Mouse (Mus musculus) heart, embryonic 16.5 days (tissue): ENCODE measurements around the gene Galnt10. TPM values are rescaled to one million over a fixed set of nuclear protein-coding genes. Genes with fewer than 3 reads are reported as not detected.

Source experiments
- ATAC-seq: fragments of 200-750 bp; cut with Nextera tagmentation; replicated peaks from 2 replicates; pipeline ENCODE4 v1.8.0; 2017; ENCODE audit warnings: moderate number of reproducible peaks; ENCODE audit not compliant: insufficient read depth, low FRiP score; ENCODE audit errors: extremely low read depth
- H3K27ac ChIP-seq: fragments of 300-500 bp; sonication (generic); 2 replicates; pipeline ENCODE4 v1.5.1; 2014; ENCODE audit warnings: mild to moderate bottlenecking, low read length, control low read depth, moderate library complexity
- H3K27me3 ChIP-seq: fragments of 300-500 bp; sonication (generic); 2 replicates; pipeline ENCODE4 v1.6.1; 2014; ENCODE audit warnings: low read length, mixed read lengths; ENCODE audit not compliant: control insufficient read depth, insufficient read depth
- H3K36me3 ChIP-seq: fragments of 300-500 bp; sonication (generic); 2 replicates; pipeline ENCODE4 v1.6.1; 2014; ENCODE audit not compliant: control insufficient read depth, insufficient read depth
- H3K4me1 ChIP-seq: fragments of 300-500 bp; sonication (generic); 2 replicates; pipeline ENCODE4 v1.6.1; 2014; ENCODE audit warnings: low read length, mixed read lengths; ENCODE audit not compliant: control insufficient read depth, insufficient read depth
- H3K4me2 ChIP-seq: fragments of 300-500 bp; sonication (generic); 2 replicates; pipeline ENCODE4 v1.6.1; 2014; ENCODE audit warnings: low read depth, mild to moderate bottlenecking, control low read depth, low read length
- H3K4me3 ChIP-seq: fragments of 300-500 bp; sonication (generic); 2 replicates; pipeline ENCODE4 v1.5.1; 2014; ENCODE audit warnings: mild to moderate bottlenecking, control low read depth, low read length
- H3K9ac ChIP-seq: fragments of 300-500 bp; sonication (generic); 2 replicates; pipeline ENCODE4 v1.6.1; 2014; ENCODE audit warnings: low read length, control low read depth
- H3K9me3 ChIP-seq: fragments of 300-500 bp; sonication (generic); replicated peaks from 2 replicates; pipeline ENCODE4 v1.6.1; 2016; ENCODE audit warnings: low read length; ENCODE audit not compliant: control insufficient read depth
- WGBS: fragments of 180-500 bp; shearing (Covaris S2); extraction: QIAGEN DNeasy Blood & Tissue Kit; methylation state at CpG from one replicate; pipeline ENCODE4 v1.1.7; 2014; 5-methylcytosine and 5-hydroxymethylcytosine counted together
- polyA plus RNA-seq: library from polyadenylated mRNA; unstranded; fragments of >200 nt; fragmentation: Nextera tagmentation; extraction: Ambion mirVana; gene quantifications from 2 replicates; pipeline ENCODE4 v1.2.1, GENCODE M21; 2015

Galnt10 gene
- polyA plus RNA-seq, 1 experiment from 2014 or later = 9.3 TPM

DNA sequence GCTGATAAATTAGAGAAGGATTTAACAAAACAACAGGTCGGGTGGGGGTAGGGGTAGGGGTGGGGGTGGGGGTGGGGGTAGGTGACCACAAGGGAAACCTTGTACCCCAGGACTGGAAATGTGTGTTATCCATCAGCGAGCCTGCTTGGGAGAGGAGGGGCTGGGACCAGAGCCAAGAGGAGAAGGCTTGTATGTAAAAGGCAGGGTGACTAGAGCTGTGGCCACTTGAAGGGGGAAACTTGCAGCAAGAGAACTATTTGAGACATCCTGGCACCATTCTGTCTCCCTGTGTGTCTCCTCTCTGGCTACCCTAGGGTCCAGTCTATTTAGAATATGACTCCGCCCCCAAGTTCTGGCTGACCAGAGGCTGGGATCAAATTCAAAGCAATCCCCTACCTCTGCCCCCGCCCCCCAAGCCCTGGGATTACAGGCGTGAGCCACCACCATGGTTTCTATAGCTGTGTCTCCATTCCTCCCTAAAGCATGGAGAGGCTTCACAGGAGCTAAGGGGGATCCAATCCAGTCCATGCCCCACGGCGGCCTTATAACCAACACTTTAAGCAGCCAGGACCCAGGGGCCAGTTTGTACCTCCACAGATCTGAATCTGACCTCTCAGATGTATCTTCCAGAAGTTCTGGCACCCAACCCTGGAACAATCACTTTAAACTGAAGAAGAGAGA, 13.3 kb upstream of the Galnt10 start:
- Histone ChIP-seq H3K4me2 (no peak overlapping the region), H3K9ac (no peak overlapping the region), H3K4me3 (no peak overlapping the region), H3K4me1 (0 out of 2 replicates have a peak, but pooled peaks cover 2% of the 10 kb centered on the region), H3K27me3 (peaks cover 4% of the 10 kb centered on the region; the same call in 1 of the 2 replicates), H3K36me3 (no peaks in the 10 kb centered on the region), H3K27ac (no peak overlapping the region), H3K9me3 (no peaks in the 10 kb centered on the region)
- ATAC-seq = no peak
- 66% methylated on average over 7 of the region's 7 CpGs for WGBS

DNA sequence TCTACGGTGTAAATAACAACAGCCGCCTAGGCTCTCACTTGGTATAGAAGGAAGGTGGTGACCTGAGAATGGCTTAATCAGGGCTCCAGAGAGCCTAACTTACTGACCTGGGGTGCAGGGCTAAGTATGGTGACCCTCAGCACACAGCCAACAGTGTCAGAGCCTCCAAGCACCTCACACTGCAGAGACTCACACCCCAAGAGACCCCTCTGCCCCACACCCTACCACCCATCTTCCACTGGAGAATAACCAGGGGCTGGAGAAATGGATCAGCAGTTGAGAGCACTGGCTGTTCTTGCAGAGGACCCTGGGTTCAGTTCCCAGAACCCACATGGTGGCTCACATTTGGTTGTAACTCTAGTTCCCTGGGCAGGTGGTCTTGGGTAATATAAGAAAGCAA, 12.2 kb upstream of the Galnt10 start:
- no peak overlapping the region for H3K4me3 ChIP-seq
- H3K4me1 ChIP-seq = 0 out of 2 replicates have a peak, but pooled peaks cover 2% of the 10 kb centered on the region
- 98% methylated on average over 2 of the region's 2 CpGs for WGBS
- H3K27ac ChIP-seq = no peak overlapping the region
- no peak overlapping the region for H3K4me2 ChIP-seq
- ATAC-seq = no peak
- H3K9me3 ChIP-seq = no peaks in the 10 kb centered on the region
- no peak overlapping the region for H3K9ac ChIP-seq
- no peaks in the 10 kb centered on the region for H3K36me3 ChIP-seq
- peaks cover 4% of the 10 kb centered on the region; the same call in 1 of the 2 replicates for H3K27me3 ChIP-seq

DNA sequence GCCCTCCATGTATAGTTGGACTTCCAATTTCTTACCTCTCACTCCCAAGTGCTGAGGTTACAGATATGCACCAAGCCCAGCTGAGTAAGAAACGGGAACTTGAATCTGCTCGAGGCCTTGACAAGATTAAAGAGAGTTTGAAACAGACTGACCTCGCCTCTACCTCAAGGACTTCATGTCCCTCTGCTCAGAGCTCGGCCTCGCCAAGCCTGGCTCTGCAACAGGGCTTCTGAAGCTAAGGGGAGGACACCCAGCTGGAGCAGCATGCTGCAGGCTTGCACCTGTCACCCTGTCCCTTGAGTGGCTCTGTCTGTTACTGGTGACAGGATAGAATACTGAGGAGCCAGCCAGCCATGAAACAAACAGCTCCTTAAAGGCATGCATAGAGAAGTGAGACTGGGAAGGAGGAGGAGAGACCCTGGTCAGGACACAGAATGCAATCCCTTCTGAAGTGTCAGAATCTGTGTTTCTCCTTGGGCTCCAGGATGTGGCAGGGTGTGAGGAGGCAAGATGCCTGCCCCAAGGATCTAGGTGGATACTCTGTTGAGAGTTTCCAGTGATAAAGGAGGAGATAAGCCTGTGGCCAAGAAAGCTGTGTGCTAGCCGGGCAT, 11.2 kb upstream of the Galnt10 start:
- Histone ChIP-seq H3K4me1 (0 out of 2 replicates have a peak, but pooled peaks cover 2% of the 10 kb centered on the region), H3K4me3 (no peak overlapping the region), H3K27me3 (peaks cover 4% of the 10 kb centered on the region; the same call in 1 of the 2 replicates), H3K9ac (no peak overlapping the region), H3K9me3 (no peaks in the 10 kb centered on the region), H3K4me2 (no peak overlapping the region), H3K27ac (no peak overlapping the region), H3K36me3 (no peaks in the 10 kb centered on the region)
- 61% methylated on average over 6 of the region's 6 CpGs for WGBS
- ATAC-seq = no peak

DNA sequence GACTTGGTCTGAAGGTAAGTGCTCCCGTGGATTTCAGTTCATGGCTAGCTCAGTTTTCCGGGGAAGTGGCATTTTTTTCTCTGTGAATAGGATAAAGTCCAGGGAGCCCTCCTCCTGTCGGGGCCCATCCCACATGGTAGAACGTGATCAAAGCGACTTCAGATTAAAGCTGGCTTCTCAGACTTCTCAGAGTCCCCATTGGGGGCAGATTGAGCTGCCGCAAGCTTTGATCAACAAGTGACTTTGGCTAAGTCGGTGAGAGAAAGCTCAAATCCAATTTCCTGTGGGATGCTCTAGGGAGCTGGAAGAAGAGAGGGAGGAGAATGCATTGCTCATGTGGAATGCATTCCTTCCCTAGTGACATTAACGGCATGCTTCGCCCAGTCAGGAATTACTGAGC, 10.1 kb upstream of the Galnt10 start:
- no peak overlapping the region for H3K9ac ChIP-seq
- WGBS = 14% methylated on average over 9 of the region's 9 CpGs
- ATAC-seq = no peak

DNA sequence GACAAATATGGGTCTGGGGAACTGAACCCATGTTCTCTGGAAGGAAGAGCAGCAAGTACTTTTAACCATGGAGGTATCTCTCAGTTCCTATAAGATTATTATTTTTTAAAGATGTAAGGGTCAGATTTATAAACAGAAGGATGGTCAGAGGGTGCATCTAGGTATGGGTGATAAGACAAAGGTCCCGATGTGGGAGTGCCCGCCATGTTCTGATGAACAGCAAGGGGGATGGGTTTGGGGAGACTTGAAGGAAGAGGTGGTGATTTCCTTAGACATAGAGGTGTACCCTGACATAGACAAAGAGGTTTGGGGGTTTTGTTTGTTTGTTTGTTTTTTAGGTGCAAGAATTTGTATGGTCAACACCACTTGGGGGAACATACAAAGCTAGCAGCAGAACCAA, 1.6 kb upstream of the Galnt10 start:
- Histone ChIP-seq H3K9me3 (no peaks in the 10 kb centered on the region), H3K9ac (no peak overlapping the region; the same call in 1 of the 2 replicates), H3K4me1 (peaks cover 17% of the 10 kb centered on the region), H3K4me3 (peak overlapping the region; percentile 86), H3K27me3 (no peaks in the 10 kb centered on the region), H3K36me3 (no peaks in the 10 kb centered on the region), H3K4me2 (peak overlapping the region; percentile 98), H3K27ac (no peak overlapping the region)
- 64% methylated on average over 2 of the region's 2 CpGs for WGBS
- no peak for ATAC-seq

More for the DNA sequence above, 10.1 kb upstream of the Galnt10 start:
- no peaks in the 10 kb centered on the region for H3K36me3 ChIP-seq
- H3K9me3 ChIP-seq = no peaks in the 10 kb centered on the region
- H3K4me2 ChIP-seq = no peak overlapping the region
- no peak overlapping the region for H3K27ac ChIP-seq
- peaks cover 4% of the 10 kb centered on the region; the same call in 1 of the 2 replicates for H3K27me3 ChIP-seq
- no peak overlapping the region for H3K4me3 ChIP-seq
- 0 out of 2 replicates have a peak, but pooled peaks cover 2% of the 10 kb centered on the region for H3K4me1 ChIP-seq

DNA sequence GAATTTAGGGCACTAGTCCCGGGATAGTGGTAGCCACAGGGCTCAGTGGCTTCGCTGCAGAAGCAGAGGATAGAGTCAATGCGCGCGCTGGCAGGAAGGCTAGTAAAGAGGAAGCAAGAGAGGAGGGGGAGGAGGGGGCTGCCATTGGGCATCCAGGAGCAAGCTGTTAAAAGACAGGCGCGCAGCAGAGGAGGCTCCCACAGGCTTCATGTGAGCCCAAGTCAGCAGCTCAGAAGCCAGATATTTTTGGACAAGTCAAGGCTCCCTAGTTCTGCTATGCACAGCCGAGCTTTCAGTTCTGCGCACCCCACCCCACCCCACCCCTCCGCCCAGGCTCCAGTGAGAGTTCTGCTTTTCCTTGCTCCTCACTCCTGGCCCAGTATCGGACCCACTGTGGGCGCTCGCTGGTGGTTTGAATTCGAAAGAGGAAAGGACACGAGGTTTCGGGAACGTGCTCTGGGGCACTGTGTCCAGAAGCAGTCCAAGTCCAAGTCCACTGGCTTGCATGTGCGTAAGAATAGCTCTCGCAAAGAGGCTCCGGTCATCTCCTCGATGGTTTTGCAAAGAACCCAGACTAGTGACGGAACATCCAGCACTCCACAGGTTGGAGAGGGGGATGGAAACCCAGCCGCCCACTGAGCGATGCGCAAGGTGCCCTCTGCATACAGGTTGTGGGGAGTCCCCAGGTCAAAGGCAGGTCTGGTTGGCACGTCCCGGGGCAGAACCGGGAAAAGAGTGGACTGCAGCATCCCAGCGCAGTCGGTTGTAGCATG, 811 bp upstream of the Galnt10 start:
- Histone ChIP-seq H3K27ac (peak overlapping the region; percentile 68), H3K4me2 (peak overlapping the region; percentile 98), H3K9ac (peak overlapping the region; percentile 95), H3K4me3 (peak overlapping the region; percentile 86), H3K36me3 (no peaks in the 10 kb centered on the region), H3K27me3 (no peaks in the 10 kb centered on the region), H3K9me3 (no peaks in the 10 kb centered on the region), H3K4me1 (peaks cover 17% of the 10 kb centered on the region)
- WGBS = under 1% methylated on average over 30 of the region's 30 CpGs
- peak; percentile 54 for ATAC-seq

DNA sequence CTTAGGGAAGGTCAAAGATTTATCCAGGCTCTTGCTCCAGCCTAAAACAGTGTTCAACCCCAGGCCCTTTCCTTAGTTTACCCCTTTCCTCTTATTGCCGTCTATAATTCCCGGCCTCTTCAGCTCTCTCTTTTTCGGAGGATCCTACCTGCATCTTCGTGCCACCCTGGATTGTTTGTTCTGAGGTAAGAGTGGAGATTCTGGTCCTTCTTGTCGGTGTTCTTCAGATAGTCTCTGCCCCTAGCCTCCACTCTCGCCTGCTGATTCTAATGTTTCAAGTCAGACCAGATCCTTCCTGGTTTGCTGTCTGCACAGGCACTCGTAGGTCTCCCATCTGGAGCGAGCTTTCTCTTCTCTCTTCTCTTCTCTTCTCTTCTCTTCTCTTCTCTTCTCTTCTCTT, 605 bp downstream of the Galnt10 start:
- no peak for ATAC-seq
- H3K36me3 ChIP-seq = no peaks in the 10 kb centered on the region
- peak overlapping the region; percentile 98 for H3K4me2 ChIP-seq
- no peak overlapping the region for H3K27ac ChIP-seq
- 27% methylated on average over 8 of the region's 8 CpGs for WGBS
- H3K4me1 ChIP-seq = peaks cover 17% of the 10 kb centered on the region
- peak overlapping the region; percentile 95 for H3K9ac ChIP-seq
- H3K27me3 ChIP-seq = no peaks in the 10 kb centered on the region
- peak overlapping the region; percentile 86 for H3K4me3 ChIP-seq
- H3K9me3 ChIP-seq = no peaks in the 10 kb centered on the region

DNA sequence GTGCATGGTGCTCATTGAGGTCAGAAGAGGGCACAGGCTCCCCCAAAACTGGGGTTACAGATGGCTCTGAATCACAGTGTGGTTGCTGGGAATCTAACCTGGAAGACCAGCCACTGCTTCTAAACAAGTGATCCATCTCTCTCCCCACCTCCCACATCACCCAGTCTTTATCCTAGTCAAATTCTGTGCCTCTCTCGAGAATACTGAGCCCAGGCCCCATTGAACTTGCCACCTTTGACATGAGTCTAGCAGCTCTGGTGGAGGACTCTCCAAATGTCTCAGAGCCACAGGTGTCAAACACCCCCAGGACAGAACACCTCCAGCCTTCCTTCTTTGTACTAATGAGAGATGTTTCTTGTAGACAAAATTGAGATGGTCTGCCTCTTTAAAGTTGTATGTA, 1.2 kb downstream of the Galnt10 start:
- H3K27me3 ChIP-seq = no peaks in the 10 kb centered on the region
- H3K36me3 ChIP-seq = no peaks in the 10 kb centered on the region
- ATAC-seq = no peak
- no peak overlapping the region for H3K9ac ChIP-seq
- WGBS = 15% methylated on average over 1 of the region's 1 CpGs
- H3K4me3 ChIP-seq = peak overlapping the region; percentile 86
- peak overlapping the region; percentile 98 for H3K4me2 ChIP-seq
- H3K4me1 ChIP-seq = peaks cover 18% of the 10 kb centered on the region
- H3K27ac ChIP-seq = no peak overlapping the region
- H3K9me3 ChIP-seq = no peaks in the 10 kb centered on the region

DNA sequence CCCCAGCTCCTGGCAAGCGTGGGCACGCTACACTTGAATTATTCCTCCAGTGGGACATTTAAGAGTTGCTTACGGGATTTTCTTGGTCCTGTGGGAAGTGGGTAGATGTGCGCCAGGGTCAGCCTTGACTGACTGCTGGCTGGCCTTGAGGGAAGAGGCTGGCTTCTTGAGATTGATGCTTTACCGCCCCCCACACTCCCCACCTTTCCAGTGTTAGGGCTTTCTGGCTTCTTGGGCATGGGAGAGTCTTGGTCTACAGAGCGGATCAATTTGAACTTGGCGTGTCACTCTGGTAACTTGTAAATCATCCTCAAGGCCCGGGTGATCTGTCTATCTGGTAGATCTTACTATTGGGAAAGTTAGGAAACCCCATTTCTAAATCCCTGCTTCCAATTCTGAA, 1.7 kb downstream of the Galnt10 start:
- H3K4me2 ChIP-seq = peak overlapping the region; percentile 98
- H3K27ac ChIP-seq = no peak overlapping the region
- no peak overlapping the region for H3K4me3 ChIP-seq
- no peak overlapping the region for H3K9ac ChIP-seq
- no peak for ATAC-seq
- H3K36me3 ChIP-seq = no peaks in the 10 kb centered on the region
- H3K4me1 ChIP-seq = peaks cover 23% of the 10 kb centered on the region
- H3K27me3 ChIP-seq = no peaks in the 10 kb centered on the region
- WGBS = 83% methylated on average over 8 of the region's 8 CpGs
- H3K9me3 ChIP-seq = no peaks in the 10 kb centered on the region
